Mouse (Mus musculus): ENCODE measurements around the gene Lrp10. TPM values are rescaled to one million over a fixed set of nuclear protein-coding genes. Genes with fewer than 3 reads are reported as not detected.

Lrp10 gene
- total RNA-seq, 2 experiments from 2014 or later = 63.2 to 65.6 TPM

- DNase-seq = no peak
- intact Hi-C loops (cut with DNase I) = no loop called here
Measured at GRCm38 (mm10) chr14:54471467-54471866, 7.5 kb downstream of the Lrp10 start.

- DNase-seq = no peak
- intact Hi-C loops (cut with DNase I) = no loop called here
Measured at GRCm38 (mm10) chr14:54472671-54473070, 8.7 kb downstream of the Lrp10 start.

GRCm38 (mm10) chr14:54474744-54475143, 10.8 kb downstream of the Lrp10 start:
- DNase-seq = no peak
- intact Hi-C loops (cut with DNase I) = no loop called here

GRCm38 (mm10) chr14:54475941-54476844, 12.3 kb downstream of the Lrp10 start, which contains the start of gene Rem2:
Rem2 (plus strand) TSS chr14:54476100.
- no peak for DNase-seq
- intact Hi-C loops (cut with DNase I) = no loop called here

- no peak for DNase-seq
- intact Hi-C loops (cut with DNase I) = no loop called here
Measured at GRCm38 (mm10) chr14:54477172-54477909, 13.4 kb downstream of the Lrp10 start.

- peak in 1 of 2 experiments; percentile 30 for DNase-seq
Measured at GRCm38 (mm10) chr14:54479451-54479920, 15.5 kb downstream of the Lrp10 start.

GRCm38 (mm10) chr14:54480673-54481072, 16.7 kb downstream of the Lrp10 start:
- intact Hi-C loops (cut with DNase I) = no loop called here
- DNase-seq = no peak

More at GRCm38 (mm10) chr14:54479451-54479920, 15.5 kb downstream of the Lrp10 start:
- intact Hi-C loops (cut with DNase I) = no loop called here

GRCm38 (mm10) chr14:54481402-54481801, 17.5 kb downstream of the Lrp10 start:
- no peak for DNase-seq
- intact Hi-C loops (cut with DNase I) = no loop called here

GRCm38 (mm10) chr14:54482498-54482897, 18.6 kb downstream of the Lrp10 start:
- DNase-seq = peak in 1 of 2 experiments; percentile 33

GRCm38 (mm10) chr14:54485899-54486298, 22.0 kb downstream of the Lrp10 start:
- intact Hi-C loops (cut with DNase I) = no loop called here
- DNase-seq = no peak

More at GRCm38 (mm10) chr14:54482498-54482897, 18.6 kb downstream of the Lrp10 start:
- intact Hi-C loops (cut with DNase I) = no loop called here

GRCm38 (mm10) chr14:54487732-54488131, 23.8 kb downstream of the Lrp10 start:
- intact Hi-C loops (cut with DNase I) = no loop called here

GRCm38 (mm10) chr14:54488350-54488749, 24.4 kb downstream of the Lrp10 start:
- DNase-seq = no peak
- intact Hi-C loops (cut with DNase I) = no loop called here

More at GRCm38 (mm10) chr14:54487732-54488131, 23.8 kb downstream of the Lrp10 start:
- DNase-seq = no peak

- DNase-seq = no peak
- intact Hi-C loops (cut with DNase I) = loop anchor here (5.0 kb wide), 1 partner anchor 430 kb away; no protein-coding TSS in a partner anchor
Measured at GRCm38 (mm10) chr14:54492345-54493131, 28.6 kb downstream of the Lrp10 start.

GRCm38 (mm10) chr14:54493236-54493635, 29.3 kb downstream of the Lrp10 start:
- intact Hi-C loops (cut with DNase I) = loop anchor here (5.0 kb wide), 1 partner anchor 431 kb away; no protein-coding TSS in a partner anchor
- DNase-seq = no peak

- DNase-seq = peak; percentile 60 to 80
- intact Hi-C loops (cut with DNase I) = loop anchor here (1.0 to 5.0 kb wide), 2 partner anchors 266 to 432 kb away; no protein-coding TSS in a partner anchor
Measured at GRCm38 (mm10) chr14:54494234-54494633, 30.3 kb downstream of the Lrp10 start.

GRCm38 (mm10) chr14:54496706-54497105, 32.8 kb downstream of the Lrp10 start:
- intact Hi-C loops (cut with DNase I) = no loop called here
- no peak for DNase-seq

- intact Hi-C loops (cut with DNase I) = no loop called here
- no peak for DNase-seq
Measured at GRCm38 (mm10) chr14:54499330-54499729, 35.4 kb downstream of the Lrp10 start.

GRCm38 (mm10) chr14:54501365-54501764, 37.4 kb downstream of the Lrp10 start:
- intact Hi-C loops (cut with DNase I) = no loop called here
- DNase-seq = no peak

- intact Hi-C loops (cut with DNase I) = no loop called here
- DNase-seq = no peak
Measured at GRCm38 (mm10) chr14:54503092-54503491, 39.2 kb downstream of the Lrp10 start.

GRCm38 (mm10) chr14:54509774-54510173, 45.8 kb downstream of the Lrp10 start:
- intact Hi-C loops (cut with DNase I) = loop anchor here (5.0 to 10.0 kb wide), 2 partner anchors 42 to 255 kb away; partner anchors contain the start of genes Abhd4 and Dad1
- DNase-seq = no peak
